Mouse (Mus musculus) megakaryocyte, adult 5-6 weeks (primary cell): ENCODE measurements around the gene Olfr922. TPM values are rescaled to one million over a fixed set of nuclear protein-coding genes. Genes with fewer than 3 reads are reported as not detected.

Experiments
- ATAC-seq: 2 replicates; pipeline ENCODE4 v1.8.0; 2016; ENCODE audit warnings: mild to moderate bottlenecking, inconsistent platforms; ENCODE audit not compliant: poor library complexity, severe bottlenecking
- total RNA-seq, 2 experiments: library from RNA; stranded (forward) in 1 of 2; stranded (reverse) in 1 of 2; fragments of 153-499, 151-499 nt in 1 of 2; fragments of 221-1000, 200-1000 nt in 1 of 2; gene quantifications; 2 replicates each; pipeline versions ENCODE4 v1.2.3 to v1.2.4; 2015 to 2017

Gene Olfr922
- total RNA-seq (2015) = not detected in 2 replicates
- not detected in 2 replicates for total RNA-seq (2017)

DNA sequence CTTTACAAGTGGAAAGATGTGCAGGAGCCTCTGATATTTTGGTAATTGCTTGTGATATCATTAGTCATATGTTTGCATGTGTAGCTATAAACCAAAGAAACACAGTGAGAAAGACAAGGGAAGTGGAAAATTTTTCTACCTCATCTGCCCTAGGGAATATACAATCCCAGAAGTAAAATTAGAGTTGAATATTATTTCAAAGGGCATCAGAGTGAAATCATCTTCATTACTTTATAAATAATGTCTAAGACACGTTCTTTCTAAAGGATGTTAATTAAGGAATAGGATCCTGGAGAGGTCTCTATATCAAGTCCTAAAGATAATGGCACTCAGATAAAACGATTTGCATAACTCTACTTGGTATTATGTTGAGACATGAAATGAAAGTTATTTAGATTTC lies at the start of gene Olfr922:
TSS of gene Olfr922 (plus strand) at position 301 of the 400 bp plus-strand sequence.
- ATAC-seq = no peak

DNA sequence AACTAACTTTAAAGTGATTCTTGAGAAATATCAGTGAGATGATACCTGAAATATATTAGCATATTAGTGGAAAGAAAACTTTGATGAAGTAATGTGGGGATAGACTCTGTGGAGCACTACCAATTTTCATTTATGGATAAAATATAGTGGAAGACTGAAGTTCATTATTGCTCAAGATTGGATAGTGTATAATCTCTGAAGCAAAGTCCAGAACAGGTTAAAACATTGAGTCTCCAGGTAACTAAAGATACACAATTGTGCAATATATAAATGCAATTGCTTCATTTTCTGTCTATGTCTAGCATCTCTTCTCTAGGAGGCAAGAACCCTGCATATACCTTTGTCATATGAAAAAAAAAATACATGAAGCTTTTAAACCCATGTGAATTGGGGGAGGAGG lies 41.6 kb upstream of the Olfr922 start, which contains the start of gene Olfr921:
TSS of gene Olfr921 (plus strand) at position 301 of the 400 bp plus-strand sequence.
- ATAC-seq = no peak

DNA sequence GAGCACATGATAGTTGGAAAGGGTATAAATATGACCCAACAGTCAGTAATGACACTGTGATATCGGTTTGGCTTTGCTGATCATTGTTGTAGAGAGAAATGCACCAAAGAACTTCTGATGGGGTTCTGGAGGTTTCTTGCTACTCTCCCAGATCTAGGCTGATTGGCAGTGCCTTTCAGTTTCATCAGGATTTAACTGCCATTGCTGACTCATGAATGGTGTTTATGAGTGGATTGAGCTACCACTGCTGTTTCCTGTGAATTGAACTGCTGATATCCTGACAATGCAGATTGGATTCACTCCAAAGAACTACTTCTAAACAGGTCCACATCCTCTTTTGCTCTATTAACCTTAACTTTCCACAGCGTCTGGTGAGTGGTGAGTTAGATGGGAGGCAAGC lies 21.7 kb upstream of the Olfr922 start:
- no peak for ATAC-seq

DNA sequence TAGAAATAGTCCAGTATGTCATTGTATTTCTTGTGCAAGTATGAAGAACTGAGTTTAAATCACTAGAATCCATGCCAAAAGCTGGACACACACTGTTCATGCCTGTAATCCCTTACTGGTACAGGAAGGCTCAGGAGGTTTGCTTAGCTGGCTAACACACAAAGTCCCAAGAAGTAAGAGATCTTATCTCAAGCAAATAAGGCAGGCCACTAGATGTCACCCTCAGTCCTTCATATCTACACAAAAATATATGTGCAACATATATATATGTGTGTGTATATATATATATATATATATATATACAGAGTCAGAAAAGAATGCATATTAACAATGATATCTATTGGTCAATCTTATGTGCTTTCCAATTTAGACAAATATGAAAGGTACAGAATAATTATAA lies 8.7 kb upstream of the Olfr922 start:
- no peak for ATAC-seq

GRCm38 (mm10) chr9:38815458-38815986 lies 1.1 kb downstream of the Olfr922 start:
- ATAC-seq = 0 out of 2 replicates have a peak, but pooled peaks have one; percentile 21

DNA sequence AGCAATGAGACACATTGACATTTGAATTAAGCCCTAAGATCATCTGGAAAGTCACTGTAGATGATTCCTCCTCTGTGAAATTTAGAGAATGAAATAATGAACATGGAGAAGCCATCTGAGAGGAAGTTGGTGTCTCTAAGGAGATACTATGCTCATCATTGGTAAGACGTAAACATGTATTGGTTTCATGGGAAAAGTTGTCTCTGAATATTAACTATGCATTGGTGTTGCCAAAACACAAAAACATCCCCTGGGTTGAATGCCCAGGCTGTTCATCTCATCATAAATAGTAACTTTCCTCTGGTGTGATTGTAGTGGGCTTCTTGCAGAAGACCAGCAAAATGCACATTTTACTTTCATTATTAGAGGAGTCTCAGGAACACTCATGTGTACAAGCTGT lies 11.8 kb downstream of the Olfr922 start, which contains the start of gene Olfr923:
TSS of gene Olfr923 (plus strand) at position 301 of the 400 bp plus-strand sequence.
- no peak for ATAC-seq

DNA sequence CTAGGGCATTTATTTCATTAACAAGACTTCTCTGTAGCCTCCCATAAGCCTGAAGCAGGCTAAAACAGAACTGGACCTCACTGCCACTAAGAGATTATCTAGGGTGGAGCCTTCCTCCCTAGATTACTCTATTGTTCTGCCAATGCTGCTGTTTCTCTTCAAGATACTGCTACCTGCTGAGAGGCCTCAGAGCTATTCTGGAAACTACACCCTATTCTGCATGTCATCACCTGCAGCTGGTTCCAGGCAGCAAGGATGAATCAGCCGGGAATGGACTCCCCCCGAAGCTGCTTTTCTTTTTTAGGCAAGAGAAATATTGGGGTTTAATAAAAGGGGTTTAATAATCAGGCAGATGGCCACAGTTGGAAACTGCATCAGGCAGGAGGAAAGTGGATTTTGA lies 18.6 kb downstream of the Olfr922 start:
- no peak for ATAC-seq

- no peak for ATAC-seq
Measured at GRCm38 (mm10) chr9:38844149-38844548, 29.7 kb downstream of the Olfr922 start, which contains the start of gene Olfr924. TSS of gene Olfr924 (plus strand) at chr9:38844449.

DNA sequence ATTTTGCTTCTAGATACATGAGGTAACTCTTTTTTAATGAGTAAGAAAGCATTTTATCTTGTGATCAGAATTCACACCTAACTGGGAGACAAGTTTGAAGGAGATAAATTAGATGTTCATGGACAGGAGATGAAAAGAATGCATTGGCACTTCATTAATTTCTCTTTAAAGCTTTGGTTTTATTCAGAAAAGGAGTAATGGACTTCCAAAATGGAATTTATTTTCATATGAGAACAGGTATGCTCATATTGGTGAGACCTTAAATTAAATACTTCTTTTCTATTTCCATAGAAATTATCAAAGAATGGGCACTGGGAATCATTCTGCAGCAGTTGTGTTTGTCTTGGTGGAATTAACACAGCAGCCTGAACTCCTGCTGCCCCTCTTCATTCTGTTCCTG lies 40.3 kb downstream of the Olfr922 start, which contains the start of gene Olfr26:
TSS of gene Olfr26 (plus strand) at position 301 of the 400 bp plus-strand sequence.
- no peak for ATAC-seq

Other genes with a start within 250 kb of the Olfr922 start
- not detected in 2 replicates for gene Olfr912, start 234.4 kb upstream of the Olfr922 start, total RNA-seq (2015)
- gene Olfr912, start 234.4 kb upstream of the Olfr922 start, total RNA-seq (2017) = not detected in 2 replicates
- not detected in 2 replicates for gene Olfr913, start 221.9 kb upstream of the Olfr922 start, total RNA-seq (2015)
- gene Olfr913, start 221.9 kb upstream of the Olfr922 start, total RNA-seq (2017) = not detected in 2 replicates
- not detected in 2 replicates for gene Olfr914, start 209.5 kb upstream of the Olfr922 start, total RNA-seq (2015)
- not detected in 2 replicates for gene Olfr914, start 209.5 kb upstream of the Olfr922 start, total RNA-seq (2017)
- gene Olfr916, start 154.7 kb upstream of the Olfr922 start, total RNA-seq (2015) = not detected in 2 replicates
- not detected in 2 replicates for gene Olfr916, start 154.7 kb upstream of the Olfr922 start, total RNA-seq (2017)
- gene Olfr917, start 148.8 kb upstream of the Olfr922 start, total RNA-seq (2015) = not detected in 2 replicates
- not detected in 2 replicates for gene Olfr917, start 148.8 kb upstream of the Olfr922 start, total RNA-seq (2017)
- not detected in 2 replicates for gene Olfr918, start 140.0 kb upstream of the Olfr922 start, total RNA-seq (2015)
- gene Olfr918, start 140.0 kb upstream of the Olfr922 start, total RNA-seq (2017) = not detected in 2 replicates
- not detected in 2 replicates for gene Olfr919, start 110.9 kb upstream of the Olfr922 start, total RNA-seq (2015)
- not detected in 2 replicates for gene Olfr919, start 110.9 kb upstream of the Olfr922 start, total RNA-seq (2017)
- 65.7 and 75.8 TPM in 2 replicates for gene Vwa5a, start 96.3 kb upstream of the Olfr922 start, total RNA-seq (2015)
- 110 and 111 TPM in 2 replicates for gene Vwa5a, start 96.3 kb upstream of the Olfr922 start, total RNA-seq (2017)
- 0.50 and 0.76 TPM in 2 replicates for gene Olfr920, start 62.3 kb upstream of the Olfr922 start, total RNA-seq (2015)
- gene Olfr920, start 62.3 kb upstream of the Olfr922 start, total RNA-seq (2017) = 0.12 and 0.48 TPM in 2 replicates
- gene Olfr921, start 41.5 kb upstream of the Olfr922 start, total RNA-seq (2015) = not detected in 2 replicates
- gene Olfr921, start 41.5 kb upstream of the Olfr922 start, total RNA-seq (2017) = 0.07 TPM in 1 of 2 replicates, not detected in the other
- gene Olfr923, start 11.9 kb downstream of the Olfr922 start, total RNA-seq (2015) = not detected in 2 replicates
- gene Olfr923, start 11.9 kb downstream of the Olfr922 start, total RNA-seq (2017) = not detected in 2 replicates
- not detected in 2 replicates for gene Olfr924, start 29.8 kb downstream of the Olfr922 start, total RNA-seq (2015)
- gene Olfr924, start 29.8 kb downstream of the Olfr922 start, total RNA-seq (2017) = not detected in 2 replicates
- gene Olfr26, start 40.4 kb downstream of the Olfr922 start, total RNA-seq (2015) = not detected in 2 replicates
- not detected in 2 replicates for gene Olfr26, start 40.4 kb downstream of the Olfr922 start, total RNA-seq (2017)
- gene Olfr926, start 62.5 kb downstream of the Olfr922 start, total RNA-seq (2015) = not detected in 2 replicates
- not detected in 2 replicates for gene Olfr926, start 62.5 kb downstream of the Olfr922 start, total RNA-seq (2017)
- not detected in 2 replicates for gene Olfr930, start 115.2 kb downstream of the Olfr922 start, total RNA-seq (2015)
- gene Olfr930, start 115.2 kb downstream of the Olfr922 start, total RNA-seq (2017) = not detected in 2 replicates
- not detected in 2 replicates for gene Olfr933, start 157.7 kb downstream of the Olfr922 start, total RNA-seq (2015)
- gene Olfr933, start 157.7 kb downstream of the Olfr922 start, total RNA-seq (2017) = not detected in 2 replicates
- not detected in 2 replicates for gene Olfr934, start 173.7 kb downstream of the Olfr922 start, total RNA-seq (2015)
- gene Olfr934, start 173.7 kb downstream of the Olfr922 start, total RNA-seq (2017) = not detected in 2 replicates
- gene Olfr935, start 185.1 kb downstream of the Olfr922 start, total RNA-seq (2015) = not detected in 2 replicates
- not detected in 2 replicates for gene Olfr935, start 185.1 kb downstream of the Olfr922 start, total RNA-seq (2017)
- gene Olfr146, start 208.8 kb downstream of the Olfr922 start, total RNA-seq (2015) = not detected in 2 replicates
- not detected in 2 replicates for gene Olfr146, start 208.8 kb downstream of the Olfr922 start, total RNA-seq (2017)